ENCODE assay signal across 15 mouse cellular contexts in genomic region chr4:27781874-27782273, GRCm38 (mm10).
"Had no signal": no experiment of that assay in that cellular context is flagged by ENCODE, and none has a peak within 500 bp of the region (broad histone marks: within the 10 kb centered on the region; RNA-seq: fewer than 3 reads in every experiment).

No protein-coding gene starts in this region.

- H3K27ac ChIP-seq: kidney, postnatal 0 days; layer of hippocampus, adult 2 months; limb, embryonic 10.5 days; limb, embryonic 13.5 days; liver, embryonic 14.5 days had no signal

- H3K4me2 ChIP-seq: limb, embryonic 13.5 days; midbrain, embryonic 11.5 days had no signal

- H3K36me3 ChIP-seq: limb, embryonic 10.5 days; limb, embryonic 13.5 days had no signal

- DNase-seq: kidney, adult 2 months; kidney, postnatal 25 days; layer of hippocampus, adult 9-11 months; liver; liver, postnatal 0 days; lung, postnatal 36 days; midbrain, embryonic 14.5 days; thymus, adult 18-20 months; thymus, postnatal 36 days had no signal

- H3K9me3 ChIP-seq: limb, embryonic 10.5 days; limb, embryonic 13.5 days had no signal

- H3K27me3 ChIP-seq: limb, embryonic 13.5 days had no signal

- ATAC-seq: liver, postnatal 0 days had no signal

- H3K4me1 ChIP-seq: limb, embryonic 10.5 days; limb, embryonic 13.5 days had no signal

- H3K4me3 ChIP-seq: layer of hippocampus, adult 2 months; limb, embryonic 10.5 days; limb, embryonic 13.5 days had no signal

- H3K9ac ChIP-seq: limb, embryonic 13.5 days; liver, embryonic 14.5 days; liver, postnatal 0 days had no signal
